Mouse (Mus musculus): ENCODE results near the gene Enox1.

Gene Enox1

GRCm38 (mm10) chr14:77682888-77683555 lies 526.5 kb downstream of the Enox1 start:
- no peak for DNase-seq (ENCODE audit: low spot score)

GRCm38 (mm10) chr14:77689816-77690215 lies 533.3 kb downstream of the Enox1 start:
- DNase-seq (ENCODE audit: low spot score) = no peak

GRCm38 (mm10) chr14:77705006-77705405 lies 548.4 kb downstream of the Enox1 start:
- DNase-seq (ENCODE audit: low spot score) = no peak

- no peak for DNase-seq (ENCODE audit: low spot score)
Measured at GRCm38 (mm10) chr14:77706511-77707246, 550.1 kb downstream of the Enox1 start.

GRCm38 (mm10) chr14:77707279-77707678 lies 550.7 kb downstream of the Enox1 start:
- DNase-seq (ENCODE audit: low spot score) = no peak

GRCm38 (mm10) chr14:77708354-77709150 lies 552.0 kb downstream of the Enox1 start:
- no peak for DNase-seq (ENCODE audit: low spot score)

GRCm38 (mm10) chr14:77714931-77715535 lies 558.5 kb downstream of the Enox1 start:
- DNase-seq (ENCODE audit: low spot score) = no peak

- DNase-seq (ENCODE audit: low spot score) = no peak
Measured at GRCm38 (mm10) chr14:77716981-77717380, 560.4 kb downstream of the Enox1 start.

- DNase-seq (ENCODE audit: low spot score) = no peak
Measured at GRCm38 (mm10) chr14:77718814-77719213, 562.3 kb downstream of the Enox1 start.

- no peak for DNase-seq (ENCODE audit: low spot score)
Measured at GRCm38 (mm10) chr14:77738056-77738455, 581.5 kb downstream of the Enox1 start.

- DNase-seq (ENCODE audit: low spot score) = no peak
Measured at GRCm38 (mm10) chr14:77738751-77739365, 582.3 kb downstream of the Enox1 start.

- no peak for DNase-seq (ENCODE audit: low spot score)
Measured at GRCm38 (mm10) chr14:77739376-77739775, 582.8 kb downstream of the Enox1 start.

GRCm38 (mm10) chr14:77744638-77745240 lies 588.2 kb downstream of the Enox1 start:
- no peak for DNase-seq (ENCODE audit: low spot score)

- no peak for DNase-seq (ENCODE audit: low spot score)
Measured at GRCm38 (mm10) chr14:77748920-77749319, 592.4 kb downstream of the Enox1 start.

All from T-cell, adult 2 months (primary cell).